Mouse (Mus musculus): ENCODE data around the gene Jmjd1c. TPM values are rescaled to one million over a fixed set of nuclear protein-coding genes. Genes with fewer than 3 reads are reported as not detected.

The Jmjd1c gene
- polyA plus RNA-seq, 1 experiment: 22.7 TPM

GRCm38 (mm10) chr10:67104543-67104942 is 8.6 kb downstream of the Jmjd1c start:
- H3K36me3 ChIP-seq (ENCODE audit: control insufficient read depth, insufficient read depth, low read length): peaks cover 1% of the 10 kb centered on the region; the same call in 1 of the 2 replicates
- 66% methylated on average over 9 of the region's 9 CpGs for WGBS
- H3K4me3 ChIP-seq (ENCODE audit: low read depth, low read length): no peak overlapping the region
- no peak overlapping the region for H3K27ac ChIP-seq (ENCODE audit: insufficient read depth, low read depth, low read length)
- TF ChIP-seq CTCF (IDR thresholded peaks at IDR 0.05; ENCODE audit: extremely low read depth, insufficient read length, insufficient replicate concordance, low read depth, low read length): no peak
- no peak for TF ChIP-seq POLR2A (IDR thresholded peaks at IDR 0.05; ENCODE audit: low read depth, low read length)
- no peaks in the 10 kb centered on the region for H3K27me3 ChIP-seq (ENCODE audit: control insufficient read depth, insufficient read depth, low read length)
- peaks cover 22% of the 10 kb centered on the region for H3K4me1 ChIP-seq (ENCODE audit: control insufficient read depth, insufficient read depth, insufficient read length, low read length)

GRCm38 (mm10) chr10:67105331-67106217 is 9.6 kb downstream of the Jmjd1c start:
- no peak overlapping the region for H3K4me3 ChIP-seq (ENCODE audit: low read depth, low read length)
- TF ChIP-seq POLR2A (IDR thresholded peaks at IDR 0.05; ENCODE audit: low read depth, low read length): no peak
- H3K36me3 ChIP-seq (ENCODE audit: control insufficient read depth, insufficient read depth, low read length): peaks cover 3% of the 10 kb centered on the region; the same call in 1 of the 2 replicates
- no peak overlapping the region for H3K27ac ChIP-seq (ENCODE audit: insufficient read depth, low read depth, low read length)
- peaks cover 21% of the 10 kb centered on the region for H3K4me1 ChIP-seq (ENCODE audit: control insufficient read depth, insufficient read depth, insufficient read length, low read length)
- no peaks in the 10 kb centered on the region for H3K27me3 ChIP-seq (ENCODE audit: control insufficient read depth, insufficient read depth, low read length)
- WGBS: 62% methylated on average over 19 of the region's 19 CpGs

GRCm38 (mm10) chr10:67106400-67106799 is 10.5 kb downstream of the Jmjd1c start:
- peaks cover 3% of the 10 kb centered on the region; the same call in 1 of the 2 replicates for H3K36me3 ChIP-seq (ENCODE audit: control insufficient read depth, insufficient read depth, low read length)
- no peak overlapping the region for H3K27ac ChIP-seq (ENCODE audit: insufficient read depth, low read depth, low read length)
- no peak overlapping the region for H3K4me3 ChIP-seq (ENCODE audit: low read depth, low read length)
- peaks cover 17% of the 10 kb centered on the region for H3K4me1 ChIP-seq (ENCODE audit: control insufficient read depth, insufficient read depth, insufficient read length, low read length)
- no peaks in the 10 kb centered on the region for H3K27me3 ChIP-seq (ENCODE audit: control insufficient read depth, insufficient read depth, low read length)
- 81% methylated on average over 6 of the region's 6 CpGs for WGBS
- TF ChIP-seq CTCF (IDR thresholded peaks at IDR 0.05; ENCODE audit: extremely low read depth, insufficient read length, insufficient replicate concordance, low read depth, low read length) (no peak), POLR2A (IDR thresholded peaks at IDR 0.05; ENCODE audit: low read depth, low read length) (no peak)

- Histone ChIP-seq H3K36me3 (ENCODE audit: control insufficient read depth, insufficient read depth, low read length) (peaks cover 2% of the 10 kb centered on the region; the same call in 1 of the 2 replicates), H3K4me3 (ENCODE audit: low read depth, low read length) (no peak overlapping the region), H3K27ac (ENCODE audit: insufficient read depth, low read depth, low read length) (no peak overlapping the region), H3K27me3 (ENCODE audit: control insufficient read depth, insufficient read depth, low read length) (no peaks in the 10 kb centered on the region), H3K4me1 (ENCODE audit: control insufficient read depth, insufficient read depth, insufficient read length, low read length) (peaks cover 12% of the 10 kb centered on the region)
- WGBS: 41% methylated on average over 9 of the region's 9 CpGs
- no peak for TF ChIP-seq CTCF (IDR thresholded peaks at IDR 0.05; ENCODE audit: extremely low read depth, insufficient read length, insufficient replicate concordance, low read depth, low read length)
- TF ChIP-seq POLR2A (IDR thresholded peaks at IDR 0.05; ENCODE audit: low read depth, low read length): no peak
Observed at GRCm38 (mm10) chr10:67107017-67107761, 11.3 kb downstream of the Jmjd1c start.

GRCm38 (mm10) chr10:67108096-67108495 is 12.2 kb downstream of the Jmjd1c start:
- Histone ChIP-seq H3K4me1 (ENCODE audit: control insufficient read depth, insufficient read depth, insufficient read length, low read length) (peaks cover 7% of the 10 kb centered on the region; the same call in 1 of the 2 replicates), H3K27me3 (ENCODE audit: control insufficient read depth, insufficient read depth, low read length) (no peaks in the 10 kb centered on the region), H3K4me3 (ENCODE audit: low read depth, low read length) (no peak overlapping the region), H3K27ac (ENCODE audit: insufficient read depth, low read depth, low read length) (no peak overlapping the region), H3K36me3 (ENCODE audit: control insufficient read depth, insufficient read depth, low read length) (peaks cover 2% of the 10 kb centered on the region; the same call in 1 of the 2 replicates)
- WGBS: 48% methylated on average over 9 of the region's 9 CpGs
- no peak for TF ChIP-seq POLR2A (IDR thresholded peaks at IDR 0.05; ENCODE audit: low read depth, low read length)

GRCm38 (mm10) chr10:67109635-67110034 is 13.7 kb downstream of the Jmjd1c start:
- Histone ChIP-seq H3K27ac (ENCODE audit: insufficient read depth, low read depth, low read length) (no peak overlapping the region), H3K36me3 (ENCODE audit: control insufficient read depth, insufficient read depth, low read length) (peaks cover 2% of the 10 kb centered on the region; the same call in 1 of the 2 replicates), H3K4me1 (ENCODE audit: control insufficient read depth, insufficient read depth, insufficient read length, low read length) (peaks cover 8% of the 10 kb centered on the region; the same call in 1 of the 2 replicates), H3K4me3 (ENCODE audit: low read depth, low read length) (no peak overlapping the region), H3K27me3 (ENCODE audit: control insufficient read depth, insufficient read depth, low read length) (no peaks in the 10 kb centered on the region)
- WGBS: 76% methylated on average over 5 of the region's 5 CpGs
- TF ChIP-seq CTCF (IDR thresholded peaks at IDR 0.05; ENCODE audit: extremely low read depth, insufficient read length, insufficient replicate concordance, low read depth, low read length): no peak
- no peak for TF ChIP-seq POLR2A (IDR thresholded peaks at IDR 0.05; ENCODE audit: low read depth, low read length)

All from small intestine, adult 2 months (tissue).